Mouse (Mus musculus) kidney, embryonic 14.5 days (tissue): ENCODE data around the gene Ercc6. TPM values are rescaled to one million over a fixed set of nuclear protein-coding genes. Genes with fewer than 3 reads are reported as not detected.

Experiments used
- ATAC-seq: fragments of 200-750 bp; cut with Nextera tagmentation; 2 replicates; pipeline ENCODE4 v1.8.0; 2017; ENCODE audit warnings: moderate number of reproducible peaks, mild to moderate bottlenecking, moderate TSS enrichment, moderate library complexity; ENCODE audit not compliant: low FRiP score, low TSS enrichment
- H3K27ac ChIP-seq: fragments of 300-500 bp; sonication (generic); 2 replicates; pipeline ENCODE4 v1.5.1; 2014; ENCODE audit warnings: low read depth, mild to moderate bottlenecking, low read length, moderate library complexity, mixed read lengths
- H3K27me3 ChIP-seq: fragments of 300-500 bp; sonication (generic); 2 replicates; pipeline ENCODE4 v1.6.1; 2014; ENCODE audit warnings: mild to moderate bottlenecking, low read length; ENCODE audit not compliant: control insufficient read depth, insufficient read depth
- H3K36me3 ChIP-seq: fragments of 300-500 bp; sonication (generic); 2 replicates; pipeline ENCODE4 v1.6.1; 2014; ENCODE audit warnings: low read length, mixed read lengths; ENCODE audit not compliant: control insufficient read depth, insufficient read depth
- H3K4me1 ChIP-seq: fragments of 300-500 bp; sonication (generic); 2 replicates; pipeline ENCODE4 v1.6.1; 2014; ENCODE audit warnings: low read length, mixed read lengths; ENCODE audit not compliant: control insufficient read depth, insufficient read depth
- H3K4me2 ChIP-seq: fragments of 300-500 bp; sonication (generic); replicated peaks from 2 replicates; pipeline ENCODE4 v1.6.1; 2014; ENCODE audit warnings: low read depth, mild to moderate bottlenecking, low read length
- H3K4me3 ChIP-seq: fragments of 300-500 bp; sonication (generic); 2 replicates; pipeline ENCODE4 v1.5.1; 2014; ENCODE audit warnings: mild to moderate bottlenecking, low read length
- H3K9ac ChIP-seq: fragments of 300-500 bp; sonication (generic); 2 replicates; pipeline ENCODE4 v1.6.1; 2014; ENCODE audit warnings: low read depth, mild to moderate bottlenecking, low read length, moderate library complexity
- H3K9me3 ChIP-seq: fragments of 300-500 bp; sonication (generic); 2 replicates; pipeline ENCODE4 v1.6.1; 2016; ENCODE audit warnings: low read length; ENCODE audit not compliant: control insufficient read depth
- WGBS: fragments of 180-500 bp; shearing (Covaris S2); extraction: QIAGEN DNeasy Blood & Tissue Kit; methylation state at CpG from one replicate; pipeline ENCODE4 v1.1.7; 2014; 5-methylcytosine and 5-hydroxymethylcytosine counted together
- polyA plus RNA-seq: library from polyadenylated mRNA; unstranded; fragments of >200 nt; fragmentation: Nextera tagmentation; extraction: Ambion mirVana; gene quantifications from 2 replicates; pipeline ENCODE4 v1.2.1, GENCODE M21; 2014

The Ercc6 gene
- polyA plus RNA-seq, 1 experiment from 2014 or later, result 23.6 TPM

GRCm38 (mm10) chr14:32538115-32538514 is 24.8 kb downstream of the Ercc6 start:
- ATAC-seq, result no peak
- Histone ChIP-seq H3K27me3 (no peaks in the 10 kb centered on the region), H3K27ac (no peak overlapping the region), H3K9ac (no peak overlapping the region), H3K36me3 (peaks cover 35% of the 10 kb centered on the region), H3K4me1 (no peaks in the 10 kb centered on the region), H3K9me3 (no peaks in the 10 kb centered on the region), H3K4me2 (no peak overlapping the region), H3K4me3 (no peak overlapping the region)
- WGBS, result 88% methylated on average over 1 of the region's 1 CpGs

DNA sequence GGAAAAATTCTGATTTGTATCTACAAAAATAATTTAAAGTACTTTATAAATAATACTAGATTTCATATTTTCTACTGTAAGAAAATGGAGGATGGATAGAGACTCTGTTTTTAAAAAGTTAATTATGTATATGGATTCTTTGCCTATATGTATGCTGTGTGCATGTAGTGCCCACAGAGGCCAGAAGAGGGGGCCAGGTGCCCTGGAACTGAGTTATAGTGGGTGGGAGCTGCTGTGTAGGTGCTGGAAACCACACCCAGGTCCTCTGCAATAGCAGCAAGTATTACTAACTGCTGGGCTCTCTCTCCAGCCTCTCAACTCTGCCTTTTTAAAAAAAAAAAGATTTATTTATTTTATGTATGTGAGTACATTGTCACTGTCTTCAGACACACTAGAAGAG is 29.8 kb downstream of the Ercc6 start:
- Histone ChIP-seq H3K27me3 (no peaks in the 10 kb centered on the region), H3K36me3 (peaks cover 25% of the 10 kb centered on the region), H3K9me3 (no peaks in the 10 kb centered on the region), H3K27ac (no peak overlapping the region), H3K4me3 (no peak overlapping the region), H3K9ac (no peak overlapping the region), H3K4me1 (no peaks in the 10 kb centered on the region), H3K4me2 (no peak overlapping the region)
- no peak for ATAC-seq

- no peak for ATAC-seq
- Histone ChIP-seq H3K27ac (no peak overlapping the region), H3K9ac (no peak overlapping the region), H3K4me1 (no peaks in the 10 kb centered on the region), H3K36me3 (peaks cover 24% of the 10 kb centered on the region), H3K4me3 (no peak overlapping the region), H3K27me3 (no peaks in the 10 kb centered on the region), H3K9me3 (no peaks in the 10 kb centered on the region), H3K4me2 (no peak overlapping the region)
- 71% methylated on average over 5 of the region's 5 CpGs for WGBS
Observed at GRCm38 (mm10) chr14:32546676-32547075, 33.4 kb downstream of the Ercc6 start.

GRCm38 (mm10) chr14:32551854-32552253 is 38.5 kb downstream of the Ercc6 start:
- Histone ChIP-seq H3K9me3 (no peaks in the 10 kb centered on the region), H3K4me2 (no peak overlapping the region), H3K4me1 (no peaks in the 10 kb centered on the region), H3K27me3 (no peaks in the 10 kb centered on the region), H3K36me3 (peaks cover 27% of the 10 kb centered on the region), H3K27ac (no peak overlapping the region), H3K9ac (no peak overlapping the region), H3K4me3 (no peak overlapping the region)
- WGBS, result 85% methylated on average over 5 of the region's 5 CpGs
- ATAC-seq, result no peak

- Histone ChIP-seq H3K4me3 (no peak overlapping the region), H3K27me3 (no peaks in the 10 kb centered on the region), H3K4me2 (no peak overlapping the region), H3K9ac (no peak overlapping the region), H3K36me3 (peaks cover 29% of the 10 kb centered on the region), H3K9me3 (no peaks in the 10 kb centered on the region), H3K27ac (no peak overlapping the region), H3K4me1 (no peaks in the 10 kb centered on the region)
- ATAC-seq, result no peak
- WGBS, result 88% methylated on average over 10 of the region's 10 CpGs
Observed at GRCm38 (mm10) chr14:32553198-32553903, 40.0 kb downstream of the Ercc6 start.

DNA sequence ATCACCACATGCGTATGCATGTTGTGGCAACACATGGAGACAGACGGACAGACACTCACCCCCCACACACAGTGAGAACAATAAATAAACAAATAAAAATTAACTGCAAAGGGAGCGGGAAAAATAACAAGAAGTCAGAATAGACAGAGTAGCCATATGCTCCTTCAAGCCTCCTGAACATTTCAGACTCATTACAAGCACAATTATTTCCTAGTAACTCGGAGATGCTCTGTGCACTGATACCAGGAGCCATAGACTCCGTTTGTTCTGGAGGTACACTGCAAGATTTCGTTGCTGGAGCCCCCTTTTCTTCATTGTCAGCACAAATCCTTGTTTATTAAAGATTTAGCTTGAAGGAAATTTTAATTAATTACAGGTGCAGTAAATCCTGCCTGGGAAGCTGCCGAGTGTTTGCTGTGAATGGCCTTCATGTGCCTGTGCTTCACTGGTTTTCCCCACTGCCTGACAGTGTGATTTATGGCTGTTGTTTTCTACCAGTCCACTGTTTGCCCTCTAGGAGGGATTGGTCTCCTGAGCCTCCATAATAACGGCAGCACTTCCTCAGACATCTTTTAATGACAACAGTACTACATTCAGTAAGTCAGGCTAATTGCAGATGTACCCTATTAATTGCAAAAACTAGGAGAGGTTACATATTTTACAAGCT is 41.7 kb downstream of the Ercc6 start:
- no peaks in the 10 kb centered on the region for H3K9me3 ChIP-seq
- no peak overlapping the region for H3K4me3 ChIP-seq
- ATAC-seq, result no peak
- H3K4me2 ChIP-seq, result no peak overlapping the region
- H3K27ac ChIP-seq, result no peak overlapping the region
- H3K36me3 ChIP-seq, result peaks cover 37% of the 10 kb centered on the region
- no peaks in the 10 kb centered on the region for H3K27me3 ChIP-seq
- no peak overlapping the region for H3K9ac ChIP-seq
- 42% methylated on average over 8 of the region's 8 CpGs for WGBS
- H3K4me1 ChIP-seq, result no peaks in the 10 kb centered on the region

DNA sequence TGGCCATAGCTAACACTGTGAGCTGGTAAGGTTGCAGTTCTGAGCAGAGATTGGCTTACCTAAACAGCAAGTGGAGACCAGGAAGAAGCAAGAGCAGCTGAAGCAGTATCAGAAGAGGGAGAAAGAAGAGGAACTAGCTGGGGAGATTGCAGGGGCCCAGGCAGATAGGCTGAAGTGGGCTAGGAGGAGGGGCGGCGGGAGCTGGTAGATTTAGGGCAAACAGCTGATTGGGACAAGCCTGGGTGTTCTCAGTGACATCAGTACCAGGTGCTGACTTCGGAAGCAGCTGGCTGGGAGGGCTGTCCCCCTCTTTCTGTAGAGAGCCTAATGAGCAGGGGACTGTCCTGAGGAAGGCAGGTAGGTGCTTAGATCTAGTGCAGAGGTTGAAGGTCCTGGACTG is 48.1 kb downstream of the Ercc6 start:
- Histone ChIP-seq H3K27me3 (no peaks in the 10 kb centered on the region), H3K9ac (no peak overlapping the region), H3K4me3 (no peak overlapping the region), H3K27ac (no peak overlapping the region), H3K36me3 (peaks cover 67% of the 10 kb centered on the region), H3K4me1 (no peaks in the 10 kb centered on the region), H3K4me2 (no peak overlapping the region), H3K9me3 (no peaks in the 10 kb centered on the region)
- WGBS, result 94% methylated on average over 3 of the region's 3 CpGs
- ATAC-seq, result no peak

DNA sequence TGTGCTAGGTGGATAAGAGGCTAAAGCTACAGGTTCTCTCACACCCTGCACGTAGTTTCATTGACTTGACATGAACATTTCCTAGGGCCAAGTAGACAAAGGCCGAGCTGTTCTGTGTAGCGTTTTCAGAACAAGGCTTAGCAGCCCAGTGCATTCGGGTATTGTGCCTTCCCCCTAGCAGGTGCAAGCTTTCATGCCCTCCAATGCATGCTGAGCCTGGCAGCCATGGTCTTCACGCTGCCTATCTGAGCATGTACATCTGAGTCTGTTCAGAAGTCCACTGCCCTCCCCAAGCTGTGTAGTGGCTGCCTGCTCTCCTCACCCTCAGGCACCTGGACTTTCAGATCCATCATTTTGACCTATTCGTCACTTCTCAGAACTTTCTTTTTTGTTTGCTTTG is 50.3 kb downstream of the Ercc6 start:
- no peaks in the 10 kb centered on the region for H3K4me1 ChIP-seq
- H3K27me3 ChIP-seq, result no peaks in the 10 kb centered on the region
- no peak overlapping the region for H3K4me2 ChIP-seq
- H3K36me3 ChIP-seq, result peaks cover 85% of the 10 kb centered on the region
- H3K27ac ChIP-seq, result no peak overlapping the region
- no peaks in the 10 kb centered on the region for H3K9me3 ChIP-seq
- H3K4me3 ChIP-seq, result no peak overlapping the region
- no peak for ATAC-seq
- WGBS, result 96% methylated on average over 6 of the region's 6 CpGs
- no peak overlapping the region for H3K9ac ChIP-seq

GRCm38 (mm10) chr14:32572519-32572918 is 59.2 kb downstream of the Ercc6 start:
- no peak for ATAC-seq
- H3K9me3 ChIP-seq, result no peaks in the 10 kb centered on the region
- H3K27me3 ChIP-seq, result no peaks in the 10 kb centered on the region
- no peak overlapping the region for H3K4me3 ChIP-seq
- peaks cover 74% of the 10 kb centered on the region for H3K36me3 ChIP-seq
- H3K27ac ChIP-seq, result no peak overlapping the region
- WGBS, result 71% methylated on average over 8 of the region's 8 CpGs
- H3K4me2 ChIP-seq, result no peak overlapping the region
- H3K4me1 ChIP-seq, result no peaks in the 10 kb centered on the region
- H3K9ac ChIP-seq, result no peak overlapping the region
